Comparison of ENCODE assay signal across 8 mouse cellular contexts in genomic region chr3:84883817-84884483, GRCm38 (mm10).
DNase-seq lines count a peak whose midpoint lies in the region; ATAC-seq lines count a peak whose summit lies in the region.

No protein-coding gene starts in this region.

- no peaks in the 10 kb centered on the region for H3K36me3 ChIP-seq in hindbrain, embryonic 11.5 days (ENCODE audit: control insufficient read depth, insufficient read depth, low read length)
- no peaks in the 10 kb centered on the region for H3K36me3 ChIP-seq in hindbrain, embryonic 12.5 days
- no peaks in the 10 kb centered on the region for H3K36me3 ChIP-seq in heart, embryonic 13.5 days
- no peaks in the 10 kb centered on the region for H3K36me3 ChIP-seq in lung, embryonic 15.5 days
- H3K36me3 ChIP-seq in stomach, embryonic 16.5 days (ENCODE audit: control insufficient read depth, insufficient read depth, low read length) = no peaks in the 10 kb centered on the region

- no peaks in the 10 kb centered on the region for H3K4me1 ChIP-seq in hindbrain, embryonic 11.5 days (replicated peaks; ENCODE audit: control insufficient read depth, insufficient read depth, low read length)
- H3K4me1 ChIP-seq in hindbrain, embryonic 12.5 days = peaks cover 6% of the 10 kb centered on the region; the same call in 1 of the 2 replicates
- H3K4me1 ChIP-seq in heart, embryonic 13.5 days = peaks cover 15% of the 10 kb centered on the region
- 0 out of 2 replicates have a peak, but pooled peaks cover 6% of the 10 kb centered on the region for H3K4me1 ChIP-seq in lung, embryonic 15.5 days
- H3K4me1 ChIP-seq in stomach, embryonic 16.5 days (ENCODE audit: control insufficient read depth, insufficient read depth, low read length) = peaks cover 6% of the 10 kb centered on the region; the same call in 1 of the 2 replicates

- no peak overlapping the region for H3K9ac ChIP-seq in hindbrain, embryonic 11.5 days (ENCODE audit: low read depth, low read length)
- H3K9ac ChIP-seq in hindbrain, embryonic 12.5 days = no peak overlapping the region
- no peak overlapping the region for H3K9ac ChIP-seq in heart, embryonic 13.5 days
- no peak overlapping the region for H3K9ac ChIP-seq in lung, embryonic 15.5 days
- no peak overlapping the region for H3K9ac ChIP-seq in stomach, embryonic 16.5 days (ENCODE audit: low read length)

- H3K27ac ChIP-seq in hindbrain, embryonic 11.5 days (ENCODE audit: low read depth, low read length) = no peak overlapping the region
- no peak overlapping the region for H3K27ac ChIP-seq in hindbrain, embryonic 12.5 days
- 0 out of 2 replicates have a peak overlapping the region, but pooled peaks have one; percentile 25 for H3K27ac ChIP-seq in heart, embryonic 13.5 days (replicated peaks)
- no peak overlapping the region for H3K27ac ChIP-seq in lung, embryonic 15.5 days
- H3K27ac ChIP-seq in stomach, embryonic 16.5 days (ENCODE audit: low read length) = no peak overlapping the region

- no peak overlapping the region for H3K4me2 ChIP-seq in hindbrain, embryonic 11.5 days (replicated peaks; ENCODE audit: low read depth, low read length)
- H3K4me2 ChIP-seq in hindbrain, embryonic 12.5 days (replicated peaks) = no peak overlapping the region
- peak overlapping the region; percentile 39 for H3K4me2 ChIP-seq in heart, embryonic 13.5 days
- no peak overlapping the region for H3K4me2 ChIP-seq in lung, embryonic 15.5 days
- no peak overlapping the region; the same call in 1 of the 2 replicates for H3K4me2 ChIP-seq in stomach, embryonic 16.5 days (ENCODE audit: low read depth, low read length)

- no peaks in the 10 kb centered on the region for H3K9me3 ChIP-seq in hindbrain, embryonic 11.5 days (ENCODE audit: control insufficient read depth, low read length)
- H3K9me3 ChIP-seq in hindbrain, embryonic 12.5 days (replicated peaks) = no peaks in the 10 kb centered on the region
- no peaks in the 10 kb centered on the region for H3K9me3 ChIP-seq in heart, embryonic 13.5 days
- no peaks in the 10 kb centered on the region for H3K9me3 ChIP-seq in lung, embryonic 15.5 days
- no peaks in the 10 kb centered on the region for H3K9me3 ChIP-seq in stomach, embryonic 16.5 days (replicated peaks; ENCODE audit: control insufficient read depth, low read length)

- H3K27me3 ChIP-seq in hindbrain, embryonic 11.5 days (ENCODE audit: control insufficient read depth, insufficient read depth, low read length) = no peaks in the 10 kb centered on the region
- H3K27me3 ChIP-seq in hindbrain, embryonic 12.5 days = no peaks in the 10 kb centered on the region
- H3K27me3 ChIP-seq in heart, embryonic 13.5 days (replicated peaks) = no peaks in the 10 kb centered on the region
- no peaks in the 10 kb centered on the region for H3K27me3 ChIP-seq in lung, embryonic 15.5 days
- H3K27me3 ChIP-seq in stomach, embryonic 16.5 days (ENCODE audit: control insufficient read depth, insufficient read depth, low read length) = no peaks in the 10 kb centered on the region

- intact Hi-C loops in gastrocnemius, postnatal 14 days (cut with DNase I; ENCODE audit: low total_unique reads) = no loop called here

- WGBS in hindbrain, embryonic 11.5 days = 40% methylated on average over 11 of the region's 11 CpGs
- WGBS in hindbrain, embryonic 12.5 days = 42% methylated on average over 11 of the region's 11 CpGs
- 31% methylated on average over 11 of the region's 11 CpGs for WGBS in heart, embryonic 13.5 days
- 22% methylated on average over 11 of the region's 11 CpGs for WGBS in lung, embryonic 15.5 days
- WGBS in stomach, embryonic 16.5 days = 28% methylated on average over 11 of the region's 11 CpGs

- DNase-seq in hindbrain, embryonic 11.5 days (ENCODE audit: low spot score) = peak; percentile 8
- DNase-seq in frontal cortex, postnatal 14 days (ENCODE audit: low spot score in 2 of 2) = no peak
- no peak for DNase-seq in adrenal gland, postnatal 14 days
- DNase-seq in gastrocnemius, postnatal 14 days = no peak

- H3K4me3 ChIP-seq in hindbrain, embryonic 11.5 days (ENCODE audit: low read depth, low read length) = no peak overlapping the region
- H3K4me3 ChIP-seq in hindbrain, embryonic 12.5 days = no peak overlapping the region
- H3K4me3 ChIP-seq in heart, embryonic 13.5 days = no peak overlapping the region
- no peak overlapping the region for H3K4me3 ChIP-seq in lung, embryonic 15.5 days
- no peak overlapping the region for H3K4me3 ChIP-seq in stomach, embryonic 16.5 days (replicated peaks; ENCODE audit: low read length)

- no peak for ATAC-seq in hindbrain, embryonic 11.5 days (ENCODE audit: low FRiP score)
- no peak for ATAC-seq in hindbrain, embryonic 12.5 days (ENCODE audit: low FRiP score)
- ATAC-seq in heart, embryonic 13.5 days (ENCODE audit: extremely low read depth, insufficient number of reproducible peaks, low FRiP score, low TSS enrichment) = no peak; the same call in 1 of the 2 replicates
- peak; percentile 62; the same call in 1 of the 2 replicates for ATAC-seq in lung, embryonic 15.5 days (ENCODE audit: borderline replicate concordance, extremely low read depth, low FRiP score, low TSS enrichment)
- peak; percentile 50; the same call in 1 of the 2 replicates for ATAC-seq in stomach, embryonic 16.5 days (ENCODE audit: insufficient read depth, low FRiP score)

Comparison
In these comparisons a context has a peak if more than half of its experiments do, and no peak if none do; other contexts are left out.
1. ATAC-seq: peak in lung, embryonic 15.5 days (single experiment) and stomach, embryonic 16.5 days (single experiment); none in hindbrain, embryonic 11.5 days (single experiment), hindbrain, embryonic 12.5 days (single experiment) and heart, embryonic 13.5 days (single experiment).